Mouse (Mus musculus) G1E (cell line): ENCODE results near the gene Naaladl1. TPM values are rescaled to one million over a fixed set of nuclear protein-coding genes. Genes with fewer than 3 reads are reported as not detected.

Experiments
- ATAC-seq: 2 replicates; pipeline ENCODE4 v1.8.0; 2016; ENCODE audit warnings: mild to moderate bottlenecking; ENCODE audit not compliant: insufficient number of reproducible peaks, poor library complexity, low FRiP score, severe bottlenecking; ENCODE audit errors: extremely low read depth
- DNase-seq: peaks from one replicate; pipeline ENCODE4 v3.0.0; 2012; ENCODE audit warnings: low spot score
- H3K27me3 ChIP-seq: 2 replicates; pipeline ENCODE4 v1.6.1; 2012; ENCODE audit warnings: mild to moderate bottlenecking, low read length, inconsistent platforms; ENCODE audit not compliant: insufficient read depth
- H3K36me3 ChIP-seq: replicated peaks from 2 replicates; pipeline ENCODE3; 2012; ENCODE audit warnings: mild to moderate bottlenecking, inconsistent platforms
- H3K4me1 ChIP-seq: 2 replicates; pipeline ENCODE4 v1.6.1; 2012; ENCODE audit warnings: low read depth, low read length, inconsistent platforms, mixed read lengths; ENCODE audit not compliant: insufficient read depth
- H3K4me3 ChIP-seq: 2 replicates; pipeline ENCODE4 v1.5.1; 2012; ENCODE audit warnings: low read depth, mild to moderate bottlenecking, inconsistent platforms, low read length, moderate library complexity, mixed read lengths
- H3K9me3 ChIP-seq: replicated peaks from 2 replicates; pipeline ENCODE4 v1.6.1; 2012; ENCODE audit warnings: inconsistent platforms
- CTCF ChIP-seq: IDR thresholded peaks from 2 replicates; pipeline ENCODE4 v1.5.1; 2012; ENCODE audit warnings: low read depth, low read length, inconsistent platforms, mixed read lengths
- GATA1 ChIP-seq: IDR thresholded peaks from 2 replicates; pipeline ENCODE4 v1.6.1; 2012; ENCODE audit warnings: borderline replicate concordance, low read length, inconsistent platforms, mixed read lengths
- GATA2 ChIP-seq: IDR thresholded peaks from 2 replicates; pipeline ENCODE4 v1.6.1; 2012; ENCODE audit warnings: low read depth, low read length, inconsistent platforms, borderline replicate concordance
- POLR2AphosphoS5 ChIP-seq: IDR thresholded peaks from 2 replicates; pipeline ENCODE4 v1.6.1; 2012; ENCODE audit warnings: low read depth, low read length, inconsistent platforms; ENCODE audit not compliant: insufficient replicate concordance
- TAL1 ChIP-seq: conservative IDR thresholded peaks from 2 replicates; pipeline ENCODE4 v1.6.1; 2012; ENCODE audit warnings: low read depth, low read length, inconsistent platforms, mixed read lengths
- polyA plus RNA-seq: library from polyadenylated mRNA; stranded (reverse); fragments of >175 nt; gene quantifications from 2 replicates; pipeline ENCODE4 v1.2.3, GENCODE M21; 2012
- total RNA-seq, 2 experiments: library from RNA; stranded (forward) in 1 of 2; stranded (reverse) in 1 of 2; fragments of 200-1000 nt in 1 of 2; fragments of >200 nt in 1 of 2; fragmentation: Nextera tagmentation in 1 of 2; gene quantifications; 2 replicates each; pipeline ENCODE4 v1.2.3; 2014 to 2017

Gene Naaladl1
- total and polyA plus RNA-seq, 3 experiments: 0.36 to 1.1 (median 0.44) TPM

DNA sequence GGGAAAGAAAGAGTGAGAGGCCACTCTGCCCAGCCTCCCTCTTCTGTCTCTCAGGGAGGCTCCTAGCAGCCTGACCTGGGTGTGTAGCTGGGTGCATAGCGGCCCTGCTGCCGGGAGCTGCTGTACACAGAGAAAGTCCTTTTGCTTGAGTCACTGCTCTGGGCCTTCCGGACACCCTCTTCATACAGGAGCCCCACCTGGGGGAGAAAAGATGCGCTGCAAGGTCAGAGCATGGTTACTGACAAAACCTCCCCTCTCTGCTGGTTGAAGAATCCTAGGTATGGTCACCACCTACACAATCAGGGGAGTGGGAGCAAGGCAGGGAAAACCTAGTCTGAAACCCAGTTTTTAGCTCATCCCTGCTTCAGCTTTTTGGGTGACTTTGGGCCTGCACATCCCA is 36.6 kb upstream of the Naaladl1 start:
- H3K4me1 ChIP-seq: peaks cover 43% of the 10 kb centered on the region
- no peak for ATAC-seq
- H3K27me3 ChIP-seq: no peaks in the 10 kb centered on the region
- H3K4me3 ChIP-seq: no peak overlapping the region
- no peak for TF ChIP-seq POLR2AphosphoS5
- no peak for TF ChIP-seq CTCF
- TF ChIP-seq GATA2: no peak
- no peak for TF ChIP-seq GATA1
- no peak for TF ChIP-seq TAL1
- peaks cover 75% of the 10 kb centered on the region for H3K36me3 ChIP-seq
- no peaks in the 10 kb centered on the region for H3K9me3 ChIP-seq
- no peak for DNase-seq

- no peak overlapping the region for H3K4me3 ChIP-seq
- no peaks in the 10 kb centered on the region for H3K27me3 ChIP-seq
- ATAC-seq: no peak
- no peaks in the 10 kb centered on the region for H3K9me3 ChIP-seq
- TF ChIP-seq CTCF (no peak), TAL1 (no peak), POLR2AphosphoS5 (no peak), GATA2 (no peak), GATA1 (no peak)
- peaks cover 43% of the 10 kb centered on the region for H3K4me1 ChIP-seq
- H3K36me3 ChIP-seq: peaks cover 80% of the 10 kb centered on the region
- no peak for DNase-seq
Observed at GRCm38 (mm10) chr19:6069851-6070250, 35.7 kb upstream of the Naaladl1 start.

- DNase-seq: no peak
- peak overlapping the region; percentile 3; the same call in 1 of the 2 replicates for H3K4me3 ChIP-seq
- no peaks in the 10 kb centered on the region for H3K27me3 ChIP-seq
- no peak for ATAC-seq
- TF ChIP-seq GATA1: no peak
- no peak for TF ChIP-seq POLR2AphosphoS5
- TF ChIP-seq GATA2: no peak
- no peak for TF ChIP-seq CTCF
- TF ChIP-seq TAL1: no peak
- peaks cover 82% of the 10 kb centered on the region for H3K36me3 ChIP-seq
- peaks cover 46% of the 10 kb centered on the region for H3K4me1 ChIP-seq
- no peaks in the 10 kb centered on the region for H3K9me3 ChIP-seq
Observed at GRCm38 (mm10) chr19:6070571-6071250, 34.9 kb upstream of the Naaladl1 start.

DNA sequence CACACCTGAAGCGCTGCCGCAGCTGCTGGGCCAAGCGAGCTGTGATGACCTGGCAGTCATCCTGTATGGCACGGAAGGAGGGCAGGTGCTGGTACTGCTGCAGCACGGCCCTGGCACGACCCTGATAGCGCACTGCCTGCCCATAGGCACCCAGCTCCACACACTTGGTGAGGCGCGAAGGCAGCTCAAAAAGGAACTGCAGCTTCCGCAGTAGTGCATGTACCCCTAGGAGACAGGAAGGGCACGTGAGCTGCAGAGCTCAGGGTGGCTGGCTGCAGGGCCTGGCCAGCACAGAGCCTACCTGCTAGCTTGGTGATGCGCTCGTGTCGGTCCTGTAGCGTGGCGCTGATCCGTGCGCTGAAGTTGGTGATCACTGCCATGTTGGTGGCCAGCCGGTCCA is 34.3 kb upstream of the Naaladl1 start:
- Histone ChIP-seq H3K9me3 (no peaks in the 10 kb centered on the region), H3K4me1 (peaks cover 46% of the 10 kb centered on the region), H3K4me3 (peak overlapping the region; percentile 3; the same call in 1 of the 2 replicates), H3K36me3 (peaks cover 83% of the 10 kb centered on the region), H3K27me3 (no peaks in the 10 kb centered on the region)
- TF ChIP-seq POLR2AphosphoS5 (no peak), GATA2 (no peak), GATA1 (no peak), CTCF (no peak), TAL1 (no peak)
- ATAC-seq (no peak), DNase-seq (no peak)

DNA sequence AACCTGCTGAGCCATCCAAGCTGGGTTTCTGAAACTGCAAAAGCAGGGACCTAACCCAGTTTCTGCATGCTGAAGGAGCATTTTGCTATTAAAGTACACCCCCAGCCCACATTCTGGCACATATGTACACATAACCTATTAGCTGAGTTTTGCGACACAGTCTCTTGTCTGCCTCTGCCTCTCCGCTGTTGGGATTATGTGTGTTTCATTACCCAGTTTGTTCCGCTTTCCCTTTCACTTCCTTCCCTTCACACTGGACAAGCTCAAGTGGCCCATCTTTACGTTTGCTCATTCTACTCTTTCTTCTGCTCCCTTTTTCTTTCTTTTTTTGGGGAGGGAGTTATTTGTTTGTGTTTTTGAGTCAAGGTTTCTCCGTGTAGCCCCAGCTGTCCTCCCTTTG is 31.7 kb upstream of the Naaladl1 start:
- Histone ChIP-seq H3K4me3 (no peak overlapping the region), H3K27me3 (no peaks in the 10 kb centered on the region), H3K36me3 (peaks cover 81% of the 10 kb centered on the region), H3K4me1 (peaks cover 34% of the 10 kb centered on the region), H3K9me3 (no peaks in the 10 kb centered on the region)
- DNase-seq (no peak), ATAC-seq (no peak)
- TF ChIP-seq CTCF (no peak), TAL1 (no peak), GATA1 (no peak), GATA2 (no peak), POLR2AphosphoS5 (no peak)

GRCm38 (mm10) chr19:6076564-6077393 is 28.8 kb upstream of the Naaladl1 start, which contains the start of gene Vps51:
Gene Vps51, minus strand, starts transcription at chr19:6077231.
- no peak for TF ChIP-seq GATA1
- no peak for TF ChIP-seq TAL1
- TF ChIP-seq GATA2: no peak
- TF ChIP-seq POLR2AphosphoS5: no peak
- no peak for TF ChIP-seq CTCF
- Histone ChIP-seq H3K36me3 (peaks cover 80% of the 10 kb centered on the region), H3K27me3 (no peaks in the 10 kb centered on the region), H3K9me3 (no peaks in the 10 kb centered on the region), H3K4me1 (peaks cover 24% of the 10 kb centered on the region), H3K4me3 (peak within 1 kb of the TSS; percentile 84)
- DNase-seq (peak; percentile 89), ATAC-seq (peak; percentile 68)
